Mouse (Mus musculus) left cerebral cortex, adult 6 months (tissue): ENCODE measurements around the gene Ppfia3. TPM values are rescaled to one million over a fixed set of nuclear protein-coding genes. Genes with fewer than 3 reads are reported as not detected.

Experiments used
- long read RNA-seq, 2 experiments: library from polyadenylated mRNA; unstranded; transcript quantifications; one replicate each; pipeline ENCODE4 v2.0.0; 2019 to 2020
- polyA plus RNA-seq: library from polyadenylated mRNA; unstranded; fragments of <200 nt; fragmentation: Nextera tagmentation; gene quantifications from 2 replicates; pipeline ENCODE4 v1.2.3, GENCODE M21; 2021

The Ppfia3 gene
- polyA plus RNA-seq: 11.0 and 32.9 TPM in 2 replicates
- long read RNA-seq, experiment 1, full-length matches to known transcripts: 67 of 143 reads
- long read RNA-seq, experiment 1, partial matches to known transcripts: 65 of 143 reads
- long read RNA-seq, experiment 1, other reads (novel, unspliced or antisense): 11 of 143 reads
- long read RNA-seq, experiment 2, full-length matches to known transcripts: 1 of 22 reads
- long read RNA-seq, experiment 2, partial matches to known transcripts: 15 of 22 reads
- long read RNA-seq, experiment 2, other reads (novel, unspliced or antisense): 6 of 22 reads

DNA sequence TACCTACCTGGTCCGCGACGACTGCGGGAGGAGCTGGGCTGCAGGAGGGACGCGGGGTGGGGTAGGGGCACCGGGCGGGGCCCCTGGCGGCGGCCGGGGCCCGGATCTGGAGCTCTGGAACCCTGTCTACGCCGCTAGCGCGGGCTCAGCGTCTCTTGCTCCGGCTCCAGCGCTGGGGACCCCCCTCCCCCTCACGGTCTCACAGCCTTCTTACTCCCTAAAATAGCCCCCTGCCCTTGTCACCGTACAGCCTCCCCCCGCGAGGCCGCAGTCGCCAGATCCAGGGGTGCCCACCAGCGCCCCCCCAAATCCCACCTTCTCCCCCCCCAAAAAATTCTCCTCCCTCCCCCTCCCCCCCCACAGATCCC lies at the start of gene Ppfia3:
Gene Ppfia3 (minus strand): TSS at position 368 of the 368 bp plus-strand sequence.

GRCm38 (mm10) chr7:45413113-45413863 lies 46.5 kb upstream of the Ppfia3 start, which contains the start of gene Ntf5:
Ntf5 (plus strand) TSS chr7:45413695.

DNA sequence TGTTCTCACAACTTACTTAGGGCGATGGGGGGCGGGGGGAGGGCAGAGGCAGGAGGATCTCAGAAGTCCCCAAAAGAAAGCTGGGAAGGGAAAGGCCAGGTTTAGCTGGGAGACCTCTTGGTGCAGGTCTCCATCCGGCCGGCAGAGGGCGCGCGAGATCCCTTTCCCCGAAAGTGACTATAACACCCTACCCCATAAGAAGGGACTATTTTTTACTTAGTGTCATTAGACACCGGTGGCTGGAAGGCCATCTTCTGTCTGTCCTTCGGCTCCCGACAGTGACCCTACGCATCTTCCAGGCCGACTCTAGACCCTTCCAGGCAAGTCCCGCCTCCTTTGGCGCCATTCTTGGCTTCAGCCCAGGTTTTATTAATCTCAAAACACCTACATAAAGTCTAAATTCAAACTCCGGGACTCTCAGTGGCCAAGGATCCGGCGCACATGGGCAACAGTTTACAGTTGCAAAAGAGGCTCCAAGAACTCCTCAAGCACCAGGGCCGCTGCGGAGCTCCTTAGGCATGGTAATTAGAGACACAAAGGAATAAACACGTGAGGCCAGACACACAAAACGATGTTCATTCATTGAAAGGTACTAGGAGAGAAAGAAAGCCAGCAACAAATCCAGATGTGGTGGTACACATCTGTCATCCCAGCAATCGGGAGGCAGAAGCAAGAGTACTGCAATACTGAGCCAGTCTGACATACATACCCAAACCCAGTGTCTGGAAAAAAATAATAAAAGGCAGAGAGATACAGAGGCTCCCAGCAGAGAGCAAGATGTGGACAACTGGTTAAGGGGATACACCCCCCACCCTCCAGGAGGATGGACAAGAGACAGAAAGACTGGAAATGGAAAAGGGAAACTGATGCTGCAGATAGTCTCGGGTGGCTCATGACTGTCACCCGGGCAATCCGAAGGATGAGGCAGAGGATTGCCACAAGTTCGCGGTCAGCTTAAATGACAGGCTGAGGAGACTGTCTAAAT lies 38.6 kb upstream of the Ppfia3 start, which contains the start of gene Kcna7:
Gene Kcna7 (plus strand): TSS at position 563 of the 985 bp plus-strand sequence.

GRCm38 (mm10) chr7:45395578-45396336 lies 28.9 kb upstream of the Ppfia3 start, which contains the start of gene Snrnp70:
Snrnp70 (minus strand) TSS chr7:45395742.

DNA sequence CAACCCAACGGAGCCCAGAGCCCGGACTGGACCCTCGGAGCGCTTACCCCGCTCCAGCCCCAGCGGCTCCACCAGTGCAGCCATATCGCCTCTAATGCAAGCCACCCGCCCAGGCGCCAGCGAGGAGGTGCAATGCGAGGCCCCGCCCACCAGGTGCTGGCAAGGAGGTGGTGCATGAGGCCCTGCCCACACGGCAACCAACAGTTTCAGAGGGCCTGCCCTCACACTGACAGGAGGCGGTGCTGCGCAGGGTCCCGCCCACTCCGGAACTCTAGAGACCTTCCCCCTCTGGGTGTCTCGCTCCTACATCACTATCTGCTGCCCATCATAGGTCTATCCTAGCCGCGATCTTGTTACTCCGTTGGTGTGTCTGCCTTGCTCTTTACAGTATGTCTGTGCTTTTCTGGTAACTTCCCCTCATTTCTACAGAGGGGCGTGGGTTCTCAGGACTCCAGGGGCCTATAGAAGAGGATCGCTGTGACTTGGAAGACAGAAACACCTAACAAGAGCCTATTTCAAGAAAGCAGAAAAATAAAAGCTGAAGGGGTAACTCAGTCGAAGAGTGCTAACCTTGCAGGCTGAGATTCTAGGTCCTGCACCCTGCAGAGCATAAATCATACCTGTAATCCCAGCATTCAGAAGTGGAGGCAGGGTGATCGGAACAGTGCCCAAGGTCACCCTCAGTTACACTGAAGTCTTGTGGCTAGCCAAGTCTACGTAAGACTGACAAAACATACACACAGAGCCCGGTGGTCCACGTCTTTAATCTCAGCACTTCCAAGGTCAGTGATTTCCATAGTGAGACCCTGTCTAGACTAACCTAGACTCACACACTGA lies 3.9 kb upstream of the Ppfia3 start, which contains the start of gene Lin7b:
Gene Lin7b (minus strand): TSS at position 109 of the 837 bp plus-strand sequence.

GRCm38 (mm10) chr7:45335056-45335455 lies 31.8 kb downstream of the Ppfia3 start, which contains the start of gene Hrc:
Hrc (plus strand) TSS chr7:45335290.

GRCm38 (mm10) chr7:45333431-45333982 lies 33.3 kb downstream of the Ppfia3 start, which contains the start of gene Trpm4:
Trpm4 (minus strand) TSS chr7:45333780.

Other genes with a start within 250 kb of the Ppfia3 start
- 1,227 and 1,374 TPM in 2 replicates for gene Rps11, start 242.6 kb downstream of the Ppfia3 start, polyA plus RNA-seq
- 2,046 and 2,172 TPM in 2 replicates for gene Rpl13a, start 238.3 kb downstream of the Ppfia3 start, polyA plus RNA-seq
- gene Gm45713, start 230.8 kb downstream of the Ppfia3 start, polyA plus RNA-seq: 0.14 TPM in 1 of 2 replicates, not detected in the other
- gene Flt3l, start 230.6 kb downstream of the Ppfia3 start, polyA plus RNA-seq: 0.70 and 0.99 TPM in 2 replicates
- gene Pih1d1, start 212.7 kb downstream of the Ppfia3 start, polyA plus RNA-seq: 37.8 and 48.3 TPM in 2 replicates
- gene Aldh16a1, start 212.4 kb downstream of the Ppfia3 start, polyA plus RNA-seq: 4.8 TPM in 2 replicates
- 45.6 and 104 TPM in 2 replicates for gene Slc17a7, start 203.1 kb downstream of the Ppfia3 start, polyA plus RNA-seq
- gene Gfy, start 187.4 kb downstream of the Ppfia3 start, polyA plus RNA-seq: 0.05 TPM in 1 of 2 replicates, not detected in the other
- gene Pth2, start 186.0 kb downstream of the Ppfia3 start, polyA plus RNA-seq: not detected in 2 replicates
- gene Ccdc155, start 162.1 kb downstream of the Ppfia3 start, polyA plus RNA-seq: 3.6 and 4.4 TPM in 2 replicates
- gene Dkkl1, start 154.9 kb downstream of the Ppfia3 start, polyA plus RNA-seq: 41.8 and 55.2 TPM in 2 replicates
- gene Tead2, start 151.3 kb downstream of the Ppfia3 start, polyA plus RNA-seq: 0.40 and 2.1 TPM in 2 replicates
- gene Cd37, start 127.9 kb downstream of the Ppfia3 start, polyA plus RNA-seq: 9.9 and 10.6 TPM in 2 replicates
- 1.1 and 1.6 TPM in 2 replicates for gene Slc6a16, start 125.9 kb downstream of the Ppfia3 start, polyA plus RNA-seq
- not detected in 2 replicates for gene Slc6a21, start 89.5 kb downstream of the Ppfia3 start, polyA plus RNA-seq
- 9.2 and 15.2 TPM in 2 replicates for gene Trpm4, start 33.2 kb downstream of the Ppfia3 start, polyA plus RNA-seq
- 0.05 and 0.11 TPM in 2 replicates for gene Hrc, start 31.7 kb downstream of the Ppfia3 start, polyA plus RNA-seq
- 270 and 272 TPM in 2 replicates for gene Lin7b, start 3.6 kb upstream of the Ppfia3 start, polyA plus RNA-seq
- 34.4 and 37.7 TPM in 2 replicates for gene Snrnp70, start 28.7 kb upstream of the Ppfia3 start, polyA plus RNA-seq
- gene Kcna7, start 38.6 kb upstream of the Ppfia3 start, polyA plus RNA-seq: not detected in 2 replicates
- 0.10 TPM in 1 of 2 replicates, not detected in the other for gene Ntf5, start 46.7 kb upstream of the Ppfia3 start, polyA plus RNA-seq
- 0.19 TPM in 1 of 2 replicates, not detected in the other for gene Lhb, start 53.8 kb upstream of the Ppfia3 start, polyA plus RNA-seq
- gene Gys1, start 67.8 kb upstream of the Ppfia3 start, polyA plus RNA-seq: 8.9 and 9.1 TPM in 2 replicates
- gene Ruvbl2, start 71.1 kb upstream of the Ppfia3 start, polyA plus RNA-seq: 34.4 and 45.9 TPM in 2 replicates
- 1,322 and 1,591 TPM in 2 replicates for gene Ftl1, start 92.9 kb upstream of the Ppfia3 start, polyA plus RNA-seq
- gene Bax, start 99.9 kb upstream of the Ppfia3 start, polyA plus RNA-seq: 94.9 and 121 TPM in 2 replicates
- gene Tulp2, start 114.9 kb upstream of the Ppfia3 start, polyA plus RNA-seq: 0.08 and 0.17 TPM in 2 replicates
- gene Gm45808, start 119.8 kb upstream of the Ppfia3 start, polyA plus RNA-seq: not detected in 2 replicates
- gene Dhdh, start 121.8 kb upstream of the Ppfia3 start, polyA plus RNA-seq: 3.8 TPM in 2 replicates
- gene Nucb1, start 143.4 kb upstream of the Ppfia3 start, polyA plus RNA-seq: 48.4 and 64.7 TPM in 2 replicates
- 18.3 and 18.8 TPM in 2 replicates for gene Ppp1r15a, start 159.2 kb upstream of the Ppfia3 start, polyA plus RNA-seq
- 3.8 and 7.2 TPM in 2 replicates for gene Plekha4, start 159.3 kb upstream of the Ppfia3 start, polyA plus RNA-seq
- 0.36 and 0.38 TPM in 2 replicates for gene Hsd17b14, start 187.9 kb upstream of the Ppfia3 start, polyA plus RNA-seq
- 6.9 and 8.4 TPM in 2 replicates for gene Bcat2, start 203.1 kb upstream of the Ppfia3 start, polyA plus RNA-seq
- gene Fgf21, start 248.5 kb upstream of the Ppfia3 start, polyA plus RNA-seq: 0.22 and 0.24 TPM in 2 replicates